18 mouse cellular contexts compared by ENCODE assay signal in genomic region chr10:58848536-58848935, GRCm38 (mm10). TPM values are rescaled to one million over a fixed set of nuclear protein-coding genes. Genes with fewer than 3 reads are reported as not detected.
DNase-seq lines count a peak whose midpoint lies in the region; ATAC-seq and TF ChIP-seq lines count a peak whose summit lies in the region.
"Had no signal": no experiment of that assay in that cellular context is flagged by ENCODE, and none has a peak within 500 bp of the region (broad histone marks: within the 10 kb centered on the region; RNA-seq: fewer than 3 reads in every experiment).

No protein-coding gene starts in this region.

- no peak for TF ChIP-seq CTCF in forebrain, postnatal 0 days (IDR thresholded peaks at IDR 0.05; ENCODE audit: low read depth)
- no peak for TF ChIP-seq CTCF in hindbrain, postnatal 0 days (IDR thresholded peaks at IDR 0.05; ENCODE audit: low read depth)

- H3K4me2 ChIP-seq in embryonic facial prominence, embryonic 15.5 days (replicated peaks) = no peak overlapping the region
- H3K4me2 ChIP-seq in forebrain, postnatal 0 days (ENCODE audit: low read depth) = no peak overlapping the region
- H3K4me2 ChIP-seq in forebrain, embryonic 11.5 days (ENCODE audit: low read depth, low read length, severe bottlenecking) = no peak overlapping the region
- no peak overlapping the region for H3K4me2 ChIP-seq in hindbrain, postnatal 0 days (ENCODE audit: low read depth, low read length)
- H3K4me2 ChIP-seq in hindbrain, embryonic 13.5 days = no peak overlapping the region
- H3K4me2 ChIP-seq: embryonic facial prominence, embryonic 13.5 days; forebrain, embryonic 13.5 days had no signal

- no peak overlapping the region for H3K4me3 ChIP-seq in embryonic facial prominence, embryonic 15.5 days (replicated peaks)
- no peak overlapping the region for H3K4me3 ChIP-seq in embryonic facial prominence, embryonic 10.5 days
- no peak overlapping the region for H3K4me3 ChIP-seq in forebrain, postnatal 0 days (ENCODE audit: low read depth, low read length)
- H3K4me3 ChIP-seq in forebrain, embryonic 11.5 days (ENCODE audit: low read depth, low read length) = no peak overlapping the region
- no peak overlapping the region for H3K4me3 ChIP-seq in hindbrain, postnatal 0 days (ENCODE audit: low read length)
- H3K4me3 ChIP-seq in hindbrain, embryonic 13.5 days = no peak overlapping the region
- H3K4me3 ChIP-seq: embryonic facial prominence, embryonic 13.5 days; forebrain, embryonic 13.5 days had no signal

- no peak overlapping the region for H3K27ac ChIP-seq in embryonic facial prominence, embryonic 15.5 days (replicated peaks)
- H3K27ac ChIP-seq in embryonic facial prominence, embryonic 10.5 days (replicated peaks) = no peak overlapping the region
- no peak overlapping the region for H3K27ac ChIP-seq in forebrain, postnatal 0 days (ENCODE audit: low read depth, low read length)
- H3K27ac ChIP-seq in forebrain, embryonic 11.5 days (ENCODE audit: low read depth, low read length) = no peak overlapping the region
- H3K27ac ChIP-seq in hindbrain, postnatal 0 days = no peak overlapping the region
- H3K27ac ChIP-seq in hindbrain, embryonic 13.5 days = no peak overlapping the region
- H3K27ac ChIP-seq: embryonic facial prominence, embryonic 13.5 days; forebrain, embryonic 13.5 days had no signal

- 0 out of 2 replicates have a peak, but pooled peaks have one; percentile 43 for ATAC-seq in embryonic facial prominence, embryonic 15.5 days (ENCODE audit: insufficient number of reproducible peaks, low FRiP score, low TSS enrichment, low read depth)
- ATAC-seq in forebrain, postnatal 0 days = 0 out of 2 replicates have a peak, but pooled peaks have one; percentile 12
- ATAC-seq in forebrain, embryonic 11.5 days (replicated peaks; ENCODE audit: low FRiP score) = no peak
- no peak for ATAC-seq in hindbrain, postnatal 0 days
- no peak for ATAC-seq in hindbrain, embryonic 13.5 days (ENCODE audit: low FRiP score)
- ATAC-seq: activated CD4-positive, CD25-positive, alpha-beta regulatory T cell, adult 4 months; Patski had no signal

- H3K36me3 ChIP-seq in embryonic facial prominence, embryonic 15.5 days = no peaks in the 10 kb centered on the region
- H3K36me3 ChIP-seq in embryonic facial prominence, embryonic 10.5 days (replicated peaks) = no peaks in the 10 kb centered on the region
- H3K36me3 ChIP-seq in forebrain, postnatal 0 days (ENCODE audit: insufficient read depth) = no peaks in the 10 kb centered on the region
- H3K36me3 ChIP-seq in forebrain, embryonic 11.5 days (ENCODE audit: control insufficient read depth, insufficient read depth, low read length) = no peaks in the 10 kb centered on the region
- no peaks in the 10 kb centered on the region for H3K36me3 ChIP-seq in hindbrain, postnatal 0 days (ENCODE audit: insufficient read depth, low read length)
- no peaks in the 10 kb centered on the region for H3K36me3 ChIP-seq in hindbrain, embryonic 13.5 days
- H3K36me3 ChIP-seq: embryonic facial prominence, embryonic 13.5 days had no signal

- no peaks in the 10 kb centered on the region for H3K27me3 ChIP-seq in embryonic facial prominence, embryonic 15.5 days
- no peaks in the 10 kb centered on the region for H3K27me3 ChIP-seq in embryonic facial prominence, embryonic 10.5 days (replicated peaks; ENCODE audit: low read depth, poor library complexity, severe bottlenecking)
- H3K27me3 ChIP-seq in forebrain, postnatal 0 days (ENCODE audit: insufficient read depth, low read length) = no peaks in the 10 kb centered on the region
- H3K27me3 ChIP-seq in forebrain, embryonic 11.5 days (ENCODE audit: control insufficient read depth, insufficient read depth, low read length) = no peaks in the 10 kb centered on the region
- no peaks in the 10 kb centered on the region for H3K27me3 ChIP-seq in hindbrain, postnatal 0 days (ENCODE audit: insufficient read depth, low read length)
- H3K27me3 ChIP-seq in hindbrain, embryonic 13.5 days = 0 out of 2 replicates have a peak, but pooled peaks cover under 1% of the 10 kb centered on the region
- H3K27me3 ChIP-seq: embryonic facial prominence, embryonic 13.5 days; forebrain, embryonic 13.5 days had no signal

- 53% methylated on average over 6 of the region's 6 CpGs for WGBS in embryonic facial prominence, embryonic 15.5 days
- 87% methylated on average over 6 of the region's 6 CpGs for WGBS in embryonic facial prominence, embryonic 10.5 days
- WGBS in forebrain, postnatal 0 days = 88% methylated on average over 6 of the region's 6 CpGs
- WGBS in forebrain, embryonic 11.5 days = 86% methylated on average over 6 of the region's 6 CpGs
- 75% methylated on average over 6 of the region's 6 CpGs for WGBS in hindbrain, postnatal 0 days
- WGBS in hindbrain, embryonic 13.5 days = 78% methylated on average over 6 of the region's 6 CpGs

- no peaks in the 10 kb centered on the region for H3K9me3 ChIP-seq in embryonic facial prominence, embryonic 15.5 days (replicated peaks)
- no peaks in the 10 kb centered on the region for H3K9me3 ChIP-seq in embryonic facial prominence, embryonic 10.5 days
- H3K9me3 ChIP-seq in forebrain, postnatal 0 days (ENCODE audit: low read length) = no peaks in the 10 kb centered on the region
- no peaks in the 10 kb centered on the region for H3K9me3 ChIP-seq in forebrain, embryonic 11.5 days (ENCODE audit: control insufficient read depth, low read length)
- H3K9me3 ChIP-seq in hindbrain, postnatal 0 days (ENCODE audit: low read length) = no peaks in the 10 kb centered on the region
- no peaks in the 10 kb centered on the region for H3K9me3 ChIP-seq in hindbrain, embryonic 13.5 days
- H3K9me3 ChIP-seq: embryonic facial prominence, embryonic 13.5 days; forebrain, embryonic 13.5 days had no signal

- H3K9ac ChIP-seq in embryonic facial prominence, embryonic 15.5 days = no peak overlapping the region
- no peak overlapping the region for H3K9ac ChIP-seq in forebrain, postnatal 0 days
- H3K9ac ChIP-seq in forebrain, embryonic 11.5 days (ENCODE audit: low read length) = no peak overlapping the region
- no peak overlapping the region for H3K9ac ChIP-seq in hindbrain, postnatal 0 days (replicated peaks; ENCODE audit: low read length)
- H3K9ac ChIP-seq in hindbrain, embryonic 13.5 days = no peak overlapping the region
- H3K9ac ChIP-seq: embryonic facial prominence, embryonic 13.5 days had no signal

- DNase-seq in embryonic facial prominence, embryonic 10.5 days (ENCODE audit: low spot score) = no peak
- no peak for DNase-seq in forebrain, postnatal 0 days
- DNase-seq in forebrain, embryonic 11.5 days (ENCODE audit: low spot score) = no peak
- peak; percentile 9 for DNase-seq in hindbrain, postnatal 0 days (ENCODE audit: low spot score)
- peak; percentile 18 for DNase-seq in adipocyte (ENCODE audit: low spot score)
- no peak for DNase-seq in ovary, postnatal 36 days (ENCODE audit: low spot score)
- DNase-seq: adrenal gland, adult 2 months; adrenal gland, postnatal 10 days; adrenal gland, postnatal 36 days; cerebellum, adult 11-12 months; cerebellum, adult 9-10 months had no signal

- H3K4me1 ChIP-seq in embryonic facial prominence, embryonic 15.5 days = peaks cover 8% of the 10 kb centered on the region
- 0 out of 2 replicates have a peak, but pooled peaks cover 3% of the 10 kb centered on the region for H3K4me1 ChIP-seq in embryonic facial prominence, embryonic 10.5 days
- H3K4me1 ChIP-seq in forebrain, postnatal 0 days (ENCODE audit: insufficient read depth) = no peaks in the 10 kb centered on the region
- no peaks in the 10 kb centered on the region for H3K4me1 ChIP-seq in forebrain, embryonic 11.5 days (replicated peaks; ENCODE audit: control insufficient read depth, insufficient read depth, low read length)
- H3K4me1 ChIP-seq in hindbrain, postnatal 0 days (ENCODE audit: insufficient read depth, low read length) = peaks cover 6% of the 10 kb centered on the region
- H3K4me1 ChIP-seq in hindbrain, embryonic 13.5 days (replicated peaks) = peaks cover 12% of the 10 kb centered on the region
- H3K4me1 ChIP-seq: embryonic facial prominence, embryonic 13.5 days had no signal

RNA-seq across cellular contexts. Expression of gene Sh3rf3, which starts 35.4 kb away (rescaled TPM):
- 3.0 and 3.1 TPM in 2 replicates for polyA plus RNA-seq in embryonic facial prominence, embryonic 15.5 days (2015; fragmentation: Nextera tagmentation; extraction: Ambion mirVana)
- polyA plus RNA-seq in embryonic facial prominence, embryonic 10.5 days (2016; fragmentation: Nextera tagmentation; extraction: Ambion mirVana) = 0.39 and 0.93 TPM in 2 replicates
- total RNA-seq in forebrain, postnatal 0 days (2014; rRNA removed) = 35.5 and 38.1 TPM in 2 replicates
- 6.6 and 10.1 TPM in 2 replicates for polyA plus RNA-seq in forebrain, postnatal 0 days (2015; fragmentation: Nextera tagmentation; extraction: Ambion mirVana)
- 1.8 and 2.0 TPM in 2 replicates for polyA plus RNA-seq in forebrain, embryonic 11.5 days (2014; fragmentation: Nextera tagmentation; extraction: Ambion mirVana)
- total RNA-seq in hindbrain, postnatal 0 days (2014; rRNA removed) = 17.1 and 23.8 TPM in 2 replicates
- polyA plus RNA-seq in hindbrain, postnatal 0 days (2015; fragmentation: Nextera tagmentation; extraction: Ambion mirVana) = 2.2 and 3.5 TPM in 2 replicates
- polyA plus RNA-seq in hindbrain, embryonic 13.5 days (2015; fragmentation: Nextera tagmentation; extraction: Ambion mirVana) = 2.3 and 3.2 TPM in 2 replicates
- total RNA-seq: MEL had no signal
- polyA plus RNA-seq: activated CD4-positive, CD25-positive, alpha-beta regulatory T cell, adult 4 months had no signal

Comparison
In these comparisons a context has a peak if more than half of its experiments do, and no peak if none do; other contexts are left out.
1. ATAC-seq: peak in embryonic facial prominence, embryonic 15.5 days (single experiment) and forebrain, postnatal 0 days (single experiment); none in forebrain, embryonic 11.5 days (single experiment), hindbrain, postnatal 0 days (single experiment) and hindbrain, embryonic 13.5 days (single experiment).
2. DNase-seq: peak in hindbrain, postnatal 0 days (single experiment) and adipocyte (single experiment); none in embryonic facial prominence, embryonic 10.5 days (single experiment), forebrain, postnatal 0 days (single experiment), forebrain, embryonic 11.5 days (single experiment) and ovary, postnatal 36 days (single experiment).